Mouse (Mus musculus) thymus, adult 18-20 months (tissue): ENCODE results near the gene Ankrd13a.

Source experiments
- DNase-seq, 2 experiments: peaks; one replicate each; pipeline ENCODE4 v3.0.0; 2022; ENCODE audit warnings: mixed read lengths in 2 of 2

The Ankrd13a gene

GRCm38 (mm10) chr5:114801049-114801448 is 26.6 kb downstream of the Ankrd13a start:
- DNase-seq: no peak

GRCm38 (mm10) chr5:114801841-114802240 is 27.4 kb downstream of the Ankrd13a start:
- DNase-seq: no peak

- no peak for DNase-seq
Observed at GRCm38 (mm10) chr5:114803231-114803630, 28.8 kb downstream of the Ankrd13a start.

GRCm38 (mm10) chr5:114804335-114804734 is 29.9 kb downstream of the Ankrd13a start:
- no peak for DNase-seq

- DNase-seq: no peak
Observed at GRCm38 (mm10) chr5:114804958-114805357, 30.5 kb downstream of the Ankrd13a start.

- DNase-seq: no peak
Observed at GRCm38 (mm10) chr5:114805436-114806350, 31.2 kb downstream of the Ankrd13a start.

GRCm38 (mm10) chr5:114806636-114807035 is 32.2 kb downstream of the Ankrd13a start:
- no peak for DNase-seq

GRCm38 (mm10) chr5:114807063-114807462 is 32.6 kb downstream of the Ankrd13a start:
- no peak for DNase-seq

GRCm38 (mm10) chr5:114807468-114807867 is 33.0 kb downstream of the Ankrd13a start:
- no peak for DNase-seq

GRCm38 (mm10) chr5:114807893-114808292 is 33.4 kb downstream of the Ankrd13a start:
- no peak for DNase-seq

- DNase-seq: no peak
Observed at GRCm38 (mm10) chr5:114808385-114808784, 33.9 kb downstream of the Ankrd13a start.

- no peak for DNase-seq
Observed at GRCm38 (mm10) chr5:114809181-114809756, 34.8 kb downstream of the Ankrd13a start.

GRCm38 (mm10) chr5:114809826-114810225 is 35.3 kb downstream of the Ankrd13a start:
- no peak for DNase-seq

GRCm38 (mm10) chr5:114813525-114814181 is 39.2 kb downstream of the Ankrd13a start:
- DNase-seq: peak; percentile 69 to 76

GRCm38 (mm10) chr5:114816599-114816998 is 42.1 kb downstream of the Ankrd13a start:
- DNase-seq: no peak

- DNase-seq: no peak
Observed at GRCm38 (mm10) chr5:114818124-114818523, 43.6 kb downstream of the Ankrd13a start.

GRCm38 (mm10) chr5:114822796-114823688 is 48.6 kb downstream of the Ankrd13a start, which contains the start of gene 1500011B03Rik:
Gene 1500011B03Rik, minus strand, starts transcription at chr5:114823468.
- DNase-seq: peak; percentile 39 to 58

- DNase-seq: no peak
Observed at GRCm38 (mm10) chr5:114824197-114824596, 49.7 kb downstream of the Ankrd13a start.

- peak; percentile 74 to 77 for DNase-seq
Observed at GRCm38 (mm10) chr5:114825978-114826691, 51.7 kb downstream of the Ankrd13a start.

GRCm38 (mm10) chr5:114827427-114827826 is 53.0 kb downstream of the Ankrd13a start:
- DNase-seq: no peak

- DNase-seq: no peak
Observed at GRCm38 (mm10) chr5:114829740-114830139, 55.3 kb downstream of the Ankrd13a start.

- DNase-seq: no peak
Observed at GRCm38 (mm10) chr5:114836886-114837285, 62.4 kb downstream of the Ankrd13a start.
